Mouse (Mus musculus): ENCODE results near the gene Tmem98.

The Tmem98 gene

GRCm38 (mm10) chr11:80854430-80854829 is 44.5 kb downstream of the Tmem98 start:
- DNase-seq (ENCODE audit: low read depth, low spot score): no peak

DNA sequence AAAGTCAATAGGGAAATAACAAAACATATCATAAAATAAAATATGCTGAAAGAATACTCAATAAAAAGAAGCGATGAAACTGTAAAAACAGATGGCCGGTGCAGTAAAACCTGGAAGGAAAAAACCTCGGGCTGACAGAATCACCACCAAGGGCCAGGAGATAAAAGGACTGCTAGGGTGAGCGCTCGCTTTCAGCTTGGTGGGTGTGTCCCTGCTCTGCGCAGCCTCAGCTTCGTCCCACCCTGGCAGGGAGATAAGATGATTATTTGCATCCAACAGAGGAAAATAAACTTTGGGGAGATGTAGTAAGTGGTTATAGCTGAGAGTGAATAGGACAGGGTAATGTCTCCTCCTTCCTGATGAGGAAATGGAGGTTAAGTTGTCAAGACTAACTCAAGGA is 44.9 kb downstream of the Tmem98 start:
- DNase-seq (ENCODE audit: low read depth, low spot score): no peak

- no peak for DNase-seq (ENCODE audit: low read depth, low spot score)
Observed at GRCm38 (mm10) chr11:80856827-80857226, 46.9 kb downstream of the Tmem98 start.

- no peak for DNase-seq (ENCODE audit: low read depth, low spot score)
Observed at GRCm38 (mm10) chr11:80858065-80858464, 48.1 kb downstream of the Tmem98 start, which contains the start of gene Spaca3. Spaca3 (plus strand) TSS chr11:80858365.

GRCm38 (mm10) chr11:80862941-80863340 is 53.0 kb downstream of the Tmem98 start:
- no peak for DNase-seq (ENCODE audit: low read depth, low spot score)

- no peak for DNase-seq (ENCODE audit: low read depth, low spot score)
Observed at GRCm38 (mm10) chr11:80868039-80868438, 58.1 kb downstream of the Tmem98 start.
